Mouse (Mus musculus) intestine, embryonic 15.5 days (tissue): ENCODE measurements at regions not wholly inside any gene's neighbourhood (a gene's known extent, or its start where the extent isn't known, plus 50 kb on each side); places are given as distances from the start of the nearest gene placed in this dataset.

Experiments
- ATAC-seq: fragments of 200-750 bp; cut with Nextera tagmentation; 2 replicates; pipeline ENCODE4 v1.8.0; 2017; ENCODE audit warnings: moderate TSS enrichment, moderate library complexity
- H3K27ac ChIP-seq: fragments of 300-500 bp; sonication (generic); 2 replicates; pipeline ENCODE4 v1.5.1; 2015; ENCODE audit warnings: mild to moderate bottlenecking, inconsistent platforms
- H3K27me3 ChIP-seq: fragments of 300-500 bp; sonication (generic); replicated peaks from 2 replicates; pipeline ENCODE4 v1.6.1; 2015; ENCODE audit warnings: inconsistent platforms
- H3K36me3 ChIP-seq: fragments of 300-500 bp; sonication (generic); 2 replicates; pipeline ENCODE4 v1.6.1; 2015; ENCODE audit warnings: inconsistent platforms
- H3K4me1 ChIP-seq: fragments of 300-500 bp; sonication (generic); replicated peaks from 2 replicates; pipeline ENCODE4 v1.6.1; 2015; ENCODE audit warnings: inconsistent platforms
- H3K4me2 ChIP-seq: fragments of 300-500 bp; sonication (generic); replicated peaks from 2 replicates; pipeline ENCODE4 v1.6.1; 2015; ENCODE audit warnings: mild to moderate bottlenecking, inconsistent platforms
- H3K4me3 ChIP-seq: fragments of 300-500 bp; sonication (generic); replicated peaks from 2 replicates; pipeline ENCODE4 v1.5.1; 2015; ENCODE audit warnings: inconsistent platforms
- H3K9ac ChIP-seq: fragments of 300-500 bp; sonication (generic); 2 replicates; pipeline ENCODE4 v1.6.1; 2015; ENCODE audit warnings: inconsistent platforms
- H3K9me3 ChIP-seq: fragments of 300-500 bp; sonication (generic); 2 replicates; pipeline ENCODE4 v1.6.1; 2016; ENCODE audit warnings: inconsistent platforms
- WGBS: fragments of 180-500 bp; shearing (Covaris S2); methylation state at CpG from one replicate; pipeline ENCODE4 v1.1.7; 2015; 5-methylcytosine and 5-hydroxymethylcytosine counted together

DNA sequence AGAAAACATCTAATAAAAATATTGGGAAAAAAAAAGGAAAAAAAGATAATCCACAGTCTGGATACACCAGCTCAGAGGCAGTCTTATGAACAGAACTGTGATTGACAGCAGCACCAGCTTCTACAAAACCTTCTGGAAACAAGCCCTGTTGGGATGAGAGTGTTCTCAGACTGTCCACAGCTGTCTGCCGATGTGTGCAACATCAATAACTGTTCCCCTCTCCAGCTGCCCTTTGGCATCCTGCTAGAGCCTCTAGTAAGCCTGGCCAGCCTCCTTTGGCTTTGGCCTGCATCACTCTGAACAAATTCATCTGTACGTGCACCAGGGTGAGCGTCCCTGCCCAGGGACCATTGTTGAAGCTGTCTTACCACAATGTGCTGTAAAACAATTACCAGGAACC, 137.0 kb upstream of the Irs2 start:
- ATAC-seq = no peak
- H3K27ac ChIP-seq = no peak overlapping the region
- no peak overlapping the region for H3K4me3 ChIP-seq
- no peaks in the 10 kb centered on the region for H3K9me3 ChIP-seq
- H3K27me3 ChIP-seq = no peaks in the 10 kb centered on the region
- WGBS = 53% methylated on average over 3 of the region's 3 CpGs
- no peaks in the 10 kb centered on the region for H3K36me3 ChIP-seq
- H3K9ac ChIP-seq = no peak overlapping the region
- no peak overlapping the region for H3K4me2 ChIP-seq
- H3K4me1 ChIP-seq = no peaks in the 10 kb centered on the region

DNA sequence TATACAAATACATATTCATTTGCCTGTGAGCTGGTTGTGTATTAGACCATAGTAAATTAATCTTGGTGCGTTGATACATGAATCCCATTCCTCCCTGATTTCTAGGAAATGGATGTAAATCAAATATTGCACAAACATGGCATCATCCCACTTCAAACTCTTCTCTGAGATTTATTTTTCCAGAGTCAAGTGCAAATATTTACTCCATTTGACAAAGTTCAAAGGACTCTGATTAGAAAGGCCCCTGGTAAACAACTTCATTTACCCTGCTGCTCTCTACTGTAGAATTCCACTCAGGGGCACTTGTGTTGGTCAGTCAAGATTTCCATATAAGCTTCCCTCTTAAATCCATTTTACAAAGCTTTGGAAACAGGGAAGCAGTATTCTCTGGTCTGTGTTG, 132.3 kb upstream of the Irs2 start:
- Histone ChIP-seq H3K9ac (no peak overlapping the region), H3K4me2 (no peak overlapping the region), H3K36me3 (no peaks in the 10 kb centered on the region), H3K9me3 (no peaks in the 10 kb centered on the region), H3K4me1 (no peaks in the 10 kb centered on the region), H3K27me3 (no peaks in the 10 kb centered on the region), H3K27ac (no peak overlapping the region), H3K4me3 (no peak overlapping the region)
- 79% methylated on average over 1 of the region's 1 CpGs for WGBS
- ATAC-seq = no peak

DNA sequence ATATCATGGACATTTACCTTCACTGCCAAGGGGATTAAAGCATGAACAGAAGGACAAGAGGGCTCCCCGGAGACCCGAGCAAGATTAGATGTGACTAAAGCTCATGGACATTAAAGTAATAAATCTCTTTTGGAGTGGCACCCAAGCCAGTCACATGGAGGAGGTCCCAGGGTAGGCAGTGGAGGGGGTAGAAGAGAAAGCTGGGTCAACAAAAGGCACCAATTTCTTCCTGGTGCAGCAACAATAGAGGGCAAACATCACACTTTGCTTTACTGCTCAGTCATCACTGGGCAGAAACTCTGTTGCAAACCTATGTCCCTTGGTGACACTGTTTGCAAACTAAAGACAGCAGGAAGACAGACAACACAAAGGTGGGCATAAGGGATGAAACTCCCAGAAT, 131.0 kb upstream of the Irs2 start:
- no peaks in the 10 kb centered on the region for H3K4me1 ChIP-seq

DNA sequence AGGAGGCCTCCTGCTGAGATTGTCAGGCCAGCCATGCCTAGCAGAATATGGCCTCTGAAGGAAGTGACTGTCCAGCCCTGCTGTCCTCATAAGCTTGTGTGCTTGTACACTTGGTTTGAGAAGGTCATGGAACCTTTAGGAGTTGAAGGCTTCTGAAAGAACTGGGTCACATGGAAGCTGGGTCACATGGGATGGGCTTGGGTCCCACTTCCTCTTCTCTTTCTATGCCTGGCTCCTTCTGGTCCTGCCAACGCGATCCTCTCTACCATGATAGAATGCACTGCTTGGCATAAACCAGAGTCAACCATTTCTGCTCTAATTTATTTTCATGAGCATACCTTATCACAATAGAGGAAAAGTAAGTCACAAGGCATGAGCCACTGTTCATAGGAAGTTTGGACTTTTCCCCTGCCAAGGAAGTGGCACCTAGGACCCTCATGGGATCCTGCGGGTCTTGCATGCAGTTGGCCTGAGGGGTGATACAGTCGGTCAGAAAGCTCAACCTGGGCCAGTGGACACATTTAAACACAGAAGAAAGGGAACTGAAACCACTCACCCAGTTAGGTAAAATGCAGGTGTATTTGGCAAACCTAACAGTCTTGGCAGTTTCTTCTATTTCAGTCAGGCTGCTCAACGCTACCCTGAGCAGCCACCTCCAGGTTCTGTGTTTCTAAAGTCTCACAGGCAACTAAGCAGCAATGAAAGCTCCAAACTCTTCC, 130.2 kb upstream of the Irs2 start:
- H3K27ac ChIP-seq = no peak overlapping the region

More for the DNA sequence above, 131.0 kb upstream of the Irs2 start:
- H3K4me3 ChIP-seq = no peak overlapping the region
- H3K36me3 ChIP-seq = no peaks in the 10 kb centered on the region
- no peak overlapping the region for H3K9ac ChIP-seq
- H3K27ac ChIP-seq = no peak overlapping the region
- no peak overlapping the region for H3K4me2 ChIP-seq
- no peak for ATAC-seq
- H3K27me3 ChIP-seq = no peaks in the 10 kb centered on the region
- no peaks in the 10 kb centered on the region for H3K9me3 ChIP-seq
- WGBS = 60% methylated on average over 2 of the region's 2 CpGs

GRCm38 (mm10) chr8:11136566-11136965, 128.3 kb upstream of the Irs2 start:
- Histone ChIP-seq H3K4me3 (no peak overlapping the region), H3K36me3 (no peaks in the 10 kb centered on the region), H3K9me3 (no peaks in the 10 kb centered on the region), H3K27me3 (no peaks in the 10 kb centered on the region), H3K9ac (no peak overlapping the region), H3K4me2 (no peak overlapping the region), H3K27ac (no peak overlapping the region), H3K4me1 (no peaks in the 10 kb centered on the region)
- WGBS = 81% methylated on average over 4 of the region's 4 CpGs
- no peak for ATAC-seq

More for the DNA sequence above, 130.2 kb upstream of the Irs2 start:
- H3K9ac ChIP-seq = no peak overlapping the region
- ATAC-seq = no peak
- no peak overlapping the region for H3K4me3 ChIP-seq
- no peaks in the 10 kb centered on the region for H3K36me3 ChIP-seq
- no peak overlapping the region for H3K4me2 ChIP-seq
- H3K4me1 ChIP-seq = no peaks in the 10 kb centered on the region
- 89% methylated on average over 5 of the region's 5 CpGs for WGBS
- H3K27me3 ChIP-seq = no peaks in the 10 kb centered on the region
- no peaks in the 10 kb centered on the region for H3K9me3 ChIP-seq

- no peak overlapping the region for H3K9ac ChIP-seq
- H3K27me3 ChIP-seq = no peaks in the 10 kb centered on the region
- no peaks in the 10 kb centered on the region for H3K36me3 ChIP-seq
- no peaks in the 10 kb centered on the region for H3K4me1 ChIP-seq
- ATAC-seq = no peak
- H3K4me3 ChIP-seq = no peak overlapping the region
- H3K4me2 ChIP-seq = no peak overlapping the region
- WGBS = 67% methylated on average over 11 of the region's 11 CpGs
- no peak overlapping the region for H3K27ac ChIP-seq
- no peaks in the 10 kb centered on the region for H3K9me3 ChIP-seq
These were observed 126.9 kb upstream of the Irs2 start for GRCm38 (mm10) chr8:11135135-11135534.

- 84% methylated on average over 4 of the region's 4 CpGs for WGBS
- H3K9ac ChIP-seq = no peak overlapping the region
- no peaks in the 10 kb centered on the region for H3K4me1 ChIP-seq
- no peak for ATAC-seq
- no peak overlapping the region for H3K27ac ChIP-seq
- no peaks in the 10 kb centered on the region for H3K9me3 ChIP-seq
- no peak overlapping the region for H3K4me2 ChIP-seq
- no peaks in the 10 kb centered on the region for H3K27me3 ChIP-seq
- H3K4me3 ChIP-seq = no peak overlapping the region
- no peaks in the 10 kb centered on the region for H3K36me3 ChIP-seq
These were observed 126.3 kb upstream of the Irs2 start for GRCm38 (mm10) chr8:11134562-11134961.

- Histone ChIP-seq H3K9me3 (no peaks in the 10 kb centered on the region), H3K27me3 (no peaks in the 10 kb centered on the region), H3K4me3 (no peak overlapping the region), H3K36me3 (no peaks in the 10 kb centered on the region), H3K27ac (no peak overlapping the region), H3K4me2 (no peak overlapping the region), H3K9ac (no peak overlapping the region), H3K4me1 (no peaks in the 10 kb centered on the region)
- WGBS = 77% methylated on average over 5 of the region's 5 CpGs
- ATAC-seq = no peak
These were observed 110.9 kb upstream of the Irs2 start for GRCm38 (mm10) chr8:11119030-11119634.

GRCm38 (mm10) chr8:11116534-11116933, 108.3 kb upstream of the Irs2 start:
- H3K4me1 ChIP-seq = no peaks in the 10 kb centered on the region
- no peak overlapping the region for H3K4me3 ChIP-seq
- ATAC-seq = no peak
- no peak overlapping the region for H3K9ac ChIP-seq
- WGBS = 66% methylated on average over 5 of the region's 5 CpGs
- no peaks in the 10 kb centered on the region for H3K36me3 ChIP-seq
- H3K27ac ChIP-seq = no peak overlapping the region
- no peak overlapping the region for H3K4me2 ChIP-seq
- no peaks in the 10 kb centered on the region for H3K9me3 ChIP-seq
- no peaks in the 10 kb centered on the region for H3K27me3 ChIP-seq

DNA sequence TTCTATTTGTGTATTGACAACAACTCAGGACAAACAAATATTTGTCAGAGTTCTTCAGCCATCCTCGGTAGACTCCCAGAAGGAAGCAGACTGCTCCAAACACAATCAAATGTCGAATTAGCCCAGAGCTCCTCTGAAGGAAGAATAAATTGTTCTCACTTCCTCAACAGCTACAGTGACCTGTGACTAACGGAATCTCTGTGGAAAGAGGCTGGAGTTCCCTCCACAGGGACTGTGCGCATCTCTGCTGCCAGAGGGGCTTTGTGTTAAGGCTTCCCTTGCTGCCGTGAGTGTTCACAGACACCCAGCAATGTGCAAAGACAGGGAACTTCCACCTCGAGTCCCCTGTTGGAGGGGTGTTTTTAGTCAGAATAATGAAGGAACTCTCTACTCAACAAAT, 107.0 kb upstream of the Irs2 start:
- 24% methylated on average over 6 of the region's 6 CpGs for WGBS
- Histone ChIP-seq H3K4me3 (no peak overlapping the region), H3K9ac (no peak overlapping the region), H3K27ac (no peak overlapping the region), H3K36me3 (no peaks in the 10 kb centered on the region), H3K27me3 (no peaks in the 10 kb centered on the region), H3K9me3 (no peaks in the 10 kb centered on the region), H3K4me2 (no peak overlapping the region), H3K4me1 (no peaks in the 10 kb centered on the region)
- ATAC-seq = no peak

GRCm38 (mm10) chr8:11114531-11114930, 106.3 kb upstream of the Irs2 start:
- Histone ChIP-seq H3K27me3 (no peaks in the 10 kb centered on the region), H3K9me3 (no peaks in the 10 kb centered on the region)

DNA sequence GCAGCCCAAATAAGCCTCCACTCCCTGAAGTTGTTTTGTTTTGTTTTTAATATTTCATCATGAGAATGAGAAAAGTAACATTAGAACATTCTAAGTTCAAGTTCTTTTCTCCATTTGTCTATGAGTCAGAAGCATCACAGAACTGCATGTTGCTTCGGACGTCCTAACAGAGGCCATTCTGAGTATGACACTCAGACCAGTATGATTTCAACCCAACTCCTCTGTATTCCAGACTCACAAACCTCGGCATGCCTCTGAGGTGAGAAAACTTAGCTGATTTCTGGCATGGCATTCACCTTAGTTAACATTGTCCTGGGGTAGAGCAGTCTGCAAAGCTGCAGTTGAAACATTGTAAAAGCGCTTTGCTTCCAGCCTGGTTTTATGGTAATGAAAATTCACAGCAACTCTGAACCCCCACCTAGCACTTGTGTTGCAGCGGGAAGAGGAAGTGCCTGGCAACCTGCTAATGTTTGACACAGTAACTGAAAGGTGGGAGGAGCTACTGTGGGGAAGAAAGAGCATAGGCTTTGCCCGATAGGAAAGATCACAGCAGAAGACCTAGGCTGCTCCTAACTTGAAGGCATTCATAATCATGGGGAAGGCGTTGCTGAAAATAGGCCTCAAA, 104.8 kb upstream of the Irs2 start:
- Histone ChIP-seq H3K4me3 (no peak overlapping the region), H3K4me2 (no peak overlapping the region), H3K4me1 (no peaks in the 10 kb centered on the region), H3K9ac (no peak overlapping the region), H3K27me3 (no peaks in the 10 kb centered on the region), H3K9me3 (no peaks in the 10 kb centered on the region), H3K27ac (no peak overlapping the region), H3K36me3 (no peaks in the 10 kb centered on the region)
- peak; percentile 90 for ATAC-seq
- WGBS = 53% methylated on average over 7 of the region's 7 CpGs

More at GRCm38 (mm10) chr8:11114531-11114930, 106.3 kb upstream of the Irs2 start:
- H3K4me1 ChIP-seq = no peaks in the 10 kb centered on the region
- WGBS = 38% methylated on average over 8 of the region's 8 CpGs
- no peak overlapping the region for H3K27ac ChIP-seq
- H3K4me3 ChIP-seq = no peak overlapping the region
- no peak for ATAC-seq
- no peak overlapping the region for H3K9ac ChIP-seq
- H3K36me3 ChIP-seq = no peaks in the 10 kb centered on the region
- H3K4me2 ChIP-seq = no peak overlapping the region

DNA sequence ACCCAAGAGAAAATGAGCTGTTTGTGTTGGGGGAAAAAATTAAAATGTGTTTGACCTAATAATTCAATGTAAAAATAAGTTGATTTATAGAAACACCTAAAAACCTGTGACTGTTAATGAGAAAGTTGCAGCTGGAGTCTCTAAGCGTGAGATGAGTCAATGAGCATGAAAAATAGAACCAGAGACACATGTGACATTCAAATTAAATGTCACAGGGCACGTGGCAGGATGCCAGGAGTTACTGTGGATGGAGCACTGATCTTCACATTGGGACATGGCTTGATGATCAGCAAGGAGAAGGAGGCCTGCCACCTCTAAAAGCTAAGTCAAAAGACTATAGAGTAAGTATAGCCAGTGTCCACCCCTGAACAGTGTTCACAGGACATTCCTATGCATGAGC, 103.7 kb upstream of the Irs2 start:
- no peak overlapping the region for H3K4me2 ChIP-seq
- no peaks in the 10 kb centered on the region for H3K27me3 ChIP-seq
- no peak overlapping the region for H3K27ac ChIP-seq
- H3K9me3 ChIP-seq = no peaks in the 10 kb centered on the region
- 84% methylated on average over 2 of the region's 2 CpGs for WGBS
- no peaks in the 10 kb centered on the region for H3K4me1 ChIP-seq
- H3K4me3 ChIP-seq = no peak overlapping the region
- no peaks in the 10 kb centered on the region for H3K36me3 ChIP-seq
- H3K9ac ChIP-seq = no peak overlapping the region
- no peak for ATAC-seq
